Mouse (Mus musculus): ENCODE data around the gene Man2b1. TPM values are rescaled to one million over a fixed set of nuclear protein-coding genes. Genes with fewer than 3 reads are reported as not detected.

Man2b1 gene
- 9.3 TPM for polyA plus RNA-seq (2014; fragmentation: Illumina TruSeq; extraction: RNeasy Lipid Tissue Mini Kit (QIAGEN cat#74804); ENCODE audit: low read depth, low replicate concordance)

DNA sequence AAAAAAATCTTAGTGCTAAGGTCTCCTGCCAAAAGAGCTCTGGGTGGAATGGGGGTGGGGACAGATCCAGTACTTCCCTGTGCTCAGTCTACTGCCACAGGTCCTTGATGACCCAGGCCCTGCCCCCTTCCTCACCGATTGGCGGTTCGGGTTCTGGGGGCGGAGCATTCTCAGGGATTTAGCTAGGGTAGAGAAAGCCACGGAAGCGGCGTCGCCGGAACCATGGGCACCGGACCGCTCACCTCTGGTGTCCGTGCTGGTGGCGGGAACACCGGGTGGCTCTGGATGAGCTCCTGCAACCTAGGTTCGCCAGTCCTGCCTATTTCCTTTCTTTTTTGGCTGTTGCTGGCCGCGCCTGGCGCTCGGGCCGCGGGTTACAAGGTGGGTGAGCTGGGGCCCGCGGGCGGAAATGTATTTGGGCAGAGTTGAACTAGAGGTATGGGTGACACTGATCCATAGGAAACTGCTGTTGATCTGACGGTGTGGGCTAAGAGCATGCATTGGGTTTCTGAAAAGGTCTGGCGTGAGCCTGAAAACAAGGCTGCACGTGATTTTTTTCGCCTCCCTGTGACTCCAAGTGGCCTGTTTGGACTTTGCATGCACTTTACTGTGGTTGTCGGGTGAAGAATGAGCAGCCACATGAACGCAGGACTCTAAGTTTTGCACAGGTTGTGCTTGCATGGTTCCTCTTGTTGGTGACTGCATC, at the start of gene Man2b1:
Gene Man2b1, plus strand, starts transcription at position 163 of the 706 bp plus-strand sequence.

DNA sequence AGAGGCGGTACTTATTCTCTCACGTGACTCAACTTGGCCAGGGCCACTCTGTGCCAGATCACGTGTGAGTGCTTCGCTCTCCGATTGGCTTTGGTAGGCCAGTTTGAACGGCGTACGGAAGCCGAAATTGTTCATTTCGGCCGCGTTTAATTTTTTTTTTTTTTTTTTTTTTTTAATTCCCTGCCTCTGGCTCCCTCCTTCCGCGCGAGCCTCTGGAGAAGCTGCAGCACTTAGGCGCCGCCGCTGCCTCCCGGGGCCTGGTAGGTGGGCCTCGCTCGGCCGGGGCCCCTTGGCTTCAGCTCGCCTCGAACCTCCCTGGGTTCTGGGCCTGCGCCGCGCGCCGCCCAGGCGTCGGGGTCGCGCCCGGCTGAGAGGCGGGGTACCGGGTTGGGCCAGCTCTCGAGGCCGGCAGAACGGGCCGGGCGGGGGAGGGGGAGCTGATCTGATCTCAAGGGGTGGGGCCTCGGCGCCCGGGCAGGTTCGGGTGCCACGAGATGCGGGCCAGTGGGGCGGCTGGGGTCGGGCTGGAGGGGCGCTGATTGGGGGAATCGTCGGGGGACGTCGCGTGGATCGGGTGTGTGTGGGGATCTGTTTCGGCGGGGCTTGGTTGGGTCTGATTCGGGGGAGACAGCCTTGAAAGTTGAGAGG, 46.2 kb upstream of the Man2b1 start, which contains the start of gene Tnpo2:
Gene Tnpo2, plus strand, starts transcription at position 198 of the 648 bp plus-strand sequence.

DNA sequence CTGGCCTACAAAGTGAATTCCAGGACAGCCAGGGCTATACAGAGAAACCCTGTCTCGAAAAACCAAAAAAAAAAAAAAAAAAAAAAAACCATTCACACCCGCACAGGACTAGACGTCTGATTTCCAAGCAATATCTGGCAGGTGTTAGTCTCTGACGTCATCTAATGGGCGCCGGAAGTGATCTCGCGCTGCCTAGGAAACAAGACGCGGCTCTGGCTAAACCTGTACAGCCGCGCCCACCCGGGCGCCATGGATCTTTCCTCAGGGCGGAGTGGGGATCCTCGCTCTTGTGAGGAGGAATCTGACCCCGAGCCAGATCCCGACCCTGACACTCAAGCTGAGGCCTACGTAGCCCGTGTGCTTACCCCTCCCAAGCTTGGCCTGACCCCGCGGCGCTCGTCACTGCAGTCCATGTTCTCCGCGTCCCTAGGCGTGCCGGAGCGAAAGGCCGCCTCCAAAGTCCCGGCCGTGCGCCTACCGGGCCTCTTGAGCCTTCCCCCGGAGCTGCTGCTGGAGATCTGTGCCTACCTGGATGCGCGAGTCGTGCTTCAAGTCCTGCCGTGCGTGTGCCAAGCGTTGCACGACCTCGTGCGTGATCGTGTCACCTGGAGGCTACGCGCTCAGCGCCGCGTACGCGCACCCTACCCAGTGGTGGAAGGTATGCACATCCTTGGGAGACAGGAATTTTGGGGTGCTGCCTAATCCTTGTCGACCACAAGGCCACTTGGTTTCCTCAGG, 23.0 kb upstream of the Man2b1 start, which contains the start of gene Fbxw9:
Gene Fbxw9, plus strand, starts transcription at position 177 of the 738 bp plus-strand sequence.

DNA sequence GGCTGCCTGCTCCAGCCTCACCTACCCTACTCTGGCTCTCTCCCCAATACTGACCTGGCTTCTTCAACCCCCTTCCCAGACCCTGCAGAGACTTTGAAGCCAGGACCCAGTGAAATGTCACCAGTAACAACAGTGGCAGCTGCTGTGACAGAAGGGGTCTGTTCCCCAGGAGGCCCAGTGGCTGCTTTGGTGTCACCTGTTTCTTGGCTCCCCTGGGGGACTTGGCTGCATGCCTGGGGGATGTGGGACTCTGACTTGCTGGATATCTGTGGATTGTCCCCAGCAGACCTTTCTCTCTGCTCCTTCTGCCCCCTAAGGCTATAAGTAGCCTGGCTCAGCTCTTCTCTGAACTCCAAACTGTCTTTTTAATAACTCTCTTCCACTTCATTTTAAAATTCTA, 15.1 kb upstream of the Man2b1 start, which contains the start of gene Gm5741:
Gene Gm5741, minus strand, starts transcription at position 1 of the 400 bp plus-strand sequence.

DNA sequence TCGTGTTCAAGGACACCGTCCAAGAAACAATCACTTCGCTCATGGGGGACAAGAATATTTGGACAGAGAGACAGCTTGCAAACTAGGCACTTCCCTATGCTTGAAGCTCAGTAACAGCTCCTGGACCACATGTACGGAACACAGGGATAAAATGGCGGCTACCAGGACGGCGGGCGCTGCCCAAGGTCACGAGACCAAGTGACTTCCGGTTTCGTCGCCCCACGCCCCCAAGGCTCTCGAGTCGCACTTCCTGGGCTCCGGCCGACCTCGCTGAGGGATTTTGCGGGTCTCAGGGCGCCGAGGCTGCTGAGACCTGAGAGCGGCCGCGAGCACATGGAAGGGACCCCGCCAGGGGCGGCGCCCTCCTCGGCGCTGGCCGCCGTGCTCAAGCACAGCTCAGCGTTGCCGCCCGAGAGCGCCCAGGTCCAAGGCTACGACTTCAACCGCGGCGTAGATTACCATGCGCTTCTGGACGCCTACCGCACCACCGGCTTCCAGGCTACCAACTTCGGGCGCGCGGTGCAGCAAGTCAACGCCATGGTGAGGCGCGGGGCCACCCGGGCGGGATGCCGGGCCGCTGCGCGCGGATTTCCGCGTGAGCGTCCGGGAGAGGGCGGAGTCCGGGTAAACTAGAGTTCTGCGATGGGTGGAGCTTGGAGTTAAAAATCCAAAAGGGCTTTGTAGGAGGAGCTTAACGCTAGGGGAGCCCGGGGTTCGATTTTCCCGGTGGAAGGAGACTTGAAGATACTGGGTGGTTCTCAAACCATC, 11.4 kb upstream of the Man2b1 start, which contains the start of gene Dhps:
Gene Dhps, plus strand, starts transcription at position 244 of the 768 bp plus-strand sequence.

DNA sequence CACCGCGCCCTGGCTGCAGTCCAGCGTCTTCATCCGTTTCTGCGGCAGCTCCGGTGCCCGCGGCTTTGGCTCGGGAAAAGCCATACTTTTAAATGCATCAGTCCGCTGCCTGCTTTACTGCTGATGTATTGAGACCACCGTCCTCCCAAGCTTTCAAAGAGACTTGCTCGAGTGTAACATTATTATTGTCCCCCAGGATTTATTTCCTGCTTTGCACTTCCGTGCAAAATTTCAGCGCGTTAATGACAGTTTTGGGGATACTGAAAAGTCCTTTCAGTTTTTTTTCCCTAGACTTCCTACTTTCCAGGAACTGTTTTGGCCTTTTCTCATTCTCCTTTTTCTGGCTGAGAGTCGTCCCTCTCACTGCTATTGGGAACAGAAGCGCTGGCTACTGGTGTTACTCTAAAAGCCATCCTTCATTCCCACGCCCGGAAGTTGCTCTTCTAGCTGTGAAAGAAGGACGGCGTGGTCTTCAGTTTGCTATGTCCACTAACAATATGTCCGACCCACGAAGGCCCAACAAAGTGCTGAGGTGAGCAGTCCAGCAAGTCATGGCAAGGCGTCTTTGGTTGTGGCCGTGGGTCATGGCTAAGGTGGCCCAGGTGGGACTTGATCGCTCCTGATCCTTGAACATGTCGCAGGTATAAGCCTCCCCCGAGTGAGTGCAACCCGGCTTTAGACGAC, 2.4 kb upstream of the Man2b1 start, which contains the start of gene Wdr83os:
Gene Wdr83os, plus strand, starts transcription at position 209 of the 684 bp plus-strand sequence.

DNA sequence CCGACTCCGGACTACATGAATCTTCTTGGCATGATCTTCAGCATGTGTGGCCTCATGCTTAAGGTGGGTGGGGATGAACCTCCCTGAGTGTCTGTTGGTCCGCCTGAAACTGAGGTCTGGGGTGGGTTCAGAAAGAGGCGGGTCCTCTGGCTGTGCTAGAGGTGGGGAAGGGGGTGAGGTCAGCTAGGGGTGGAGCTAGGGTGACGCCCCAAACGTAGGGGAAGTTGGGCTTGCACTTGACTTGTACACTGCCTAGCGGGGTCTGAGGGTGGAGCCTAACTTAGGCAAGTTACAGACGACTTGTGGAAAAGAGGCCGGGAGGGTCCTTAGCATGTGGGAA, 1.9 kb upstream of the Man2b1 start, which contains the start of gene Wdr83:
Gene Wdr83, minus strand, starts transcription at position 91 of the 340 bp plus-strand sequence.

DNA sequence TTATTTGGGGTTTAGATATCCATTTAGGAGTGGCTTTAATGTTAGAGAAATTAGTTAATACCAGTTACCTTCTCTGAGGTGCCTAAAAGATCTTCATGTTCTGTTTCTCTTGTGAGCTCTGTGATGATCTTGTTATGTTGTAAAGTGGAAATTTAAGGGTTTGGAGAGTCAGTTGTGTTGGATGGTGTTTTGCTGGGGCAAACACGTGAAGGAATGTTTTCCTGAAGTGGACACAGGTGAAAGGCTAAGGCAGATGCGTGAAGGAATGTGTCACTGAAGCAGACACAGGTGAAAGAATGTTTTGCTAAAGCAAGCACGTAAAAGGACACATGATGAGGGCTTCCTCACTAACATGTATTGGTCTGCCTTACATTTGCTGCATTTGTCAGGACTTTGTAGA, 39.9 kb downstream of the Man2b1 start, which contains the start of gene Zfp791:
Gene Zfp791, minus strand, starts transcription at position 101 of the 400 bp plus-strand sequence.

Other genes with a start within 250 kb of the Man2b1 start
- gene Rad23a, start 242.6 kb upstream of the Man2b1 start, polyA plus RNA-seq (2014; fragmentation: Illumina TruSeq; extraction: RNeasy Lipid Tissue Mini Kit (QIAGEN cat#74804); ENCODE audit: low read depth, low replicate concordance): 3.5 TPM
- 491 TPM for gene Calr, start 236.3 kb upstream of the Man2b1 start, polyA plus RNA-seq (2014; fragmentation: Illumina TruSeq; extraction: RNeasy Lipid Tissue Mini Kit (QIAGEN cat#74804); ENCODE audit: low read depth, low replicate concordance)
- gene Farsa, start 226.3 kb upstream of the Man2b1 start, polyA plus RNA-seq (2014; fragmentation: Illumina TruSeq; extraction: RNeasy Lipid Tissue Mini Kit (QIAGEN cat#74804); ENCODE audit: low read depth, low replicate concordance): 4.9 TPM
- gene Syce2, start 211.2 kb upstream of the Man2b1 start, polyA plus RNA-seq (2014; fragmentation: Illumina TruSeq; extraction: RNeasy Lipid Tissue Mini Kit (QIAGEN cat#74804); ENCODE audit: low read depth, low replicate concordance): 9.3 TPM
- gene Gcdh, start 189.3 kb upstream of the Man2b1 start, polyA plus RNA-seq (2014; fragmentation: Illumina TruSeq; extraction: RNeasy Lipid Tissue Mini Kit (QIAGEN cat#74804); ENCODE audit: low read depth, low replicate concordance): 36.1 TPM
- gene Klf1, start 181.3 kb upstream of the Man2b1 start, polyA plus RNA-seq (2014; fragmentation: Illumina TruSeq; extraction: RNeasy Lipid Tissue Mini Kit (QIAGEN cat#74804); ENCODE audit: low read depth, low replicate concordance): 0.38 TPM
- gene Dnase2a, start 174.7 kb upstream of the Man2b1 start, polyA plus RNA-seq (2014; fragmentation: Illumina TruSeq; extraction: RNeasy Lipid Tissue Mini Kit (QIAGEN cat#74804); ENCODE audit: low read depth, low replicate concordance): 11.0 TPM
- gene Mast1, start 145.9 kb upstream of the Man2b1 start, polyA plus RNA-seq (2014; fragmentation: Illumina TruSeq; extraction: RNeasy Lipid Tissue Mini Kit (QIAGEN cat#74804); ENCODE audit: low read depth, low replicate concordance): not detected
- gene Rtbdn, start 136.3 kb upstream of the Man2b1 start, polyA plus RNA-seq (2014; fragmentation: Illumina TruSeq; extraction: RNeasy Lipid Tissue Mini Kit (QIAGEN cat#74804); ENCODE audit: low read depth, low replicate concordance): not detected
- gene Gm49661, start 113.8 kb upstream of the Man2b1 start, polyA plus RNA-seq (2014; fragmentation: Illumina TruSeq; extraction: RNeasy Lipid Tissue Mini Kit (QIAGEN cat#74804); ENCODE audit: low read depth, low replicate concordance): not detected
- gene Prdx2, start 113.7 kb upstream of the Man2b1 start, polyA plus RNA-seq (2014; fragmentation: Illumina TruSeq; extraction: RNeasy Lipid Tissue Mini Kit (QIAGEN cat#74804); ENCODE audit: low read depth, low replicate concordance): 27.1 TPM
- 2.4 TPM for gene Rnaseh2a, start 113.5 kb upstream of the Man2b1 start, polyA plus RNA-seq (2014; fragmentation: Illumina TruSeq; extraction: RNeasy Lipid Tissue Mini Kit (QIAGEN cat#74804); ENCODE audit: low read depth, low replicate concordance)
- gene Junb, start 104.6 kb upstream of the Man2b1 start, polyA plus RNA-seq (2014; fragmentation: Illumina TruSeq; extraction: RNeasy Lipid Tissue Mini Kit (QIAGEN cat#74804); ENCODE audit: low read depth, low replicate concordance): 1.7 TPM
- 26.9 TPM for gene Hook2, start 92.7 kb upstream of the Man2b1 start, polyA plus RNA-seq (2014; fragmentation: Illumina TruSeq; extraction: RNeasy Lipid Tissue Mini Kit (QIAGEN cat#74804); ENCODE audit: low read depth, low replicate concordance)
- gene Best2, start 68.7 kb upstream of the Man2b1 start, polyA plus RNA-seq (2014; fragmentation: Illumina TruSeq; extraction: RNeasy Lipid Tissue Mini Kit (QIAGEN cat#74804); ENCODE audit: low read depth, low replicate concordance): 3.1 TPM
- 11.1 TPM for gene Asna1, start 58.0 kb upstream of the Man2b1 start, polyA plus RNA-seq (2014; fragmentation: Illumina TruSeq; extraction: RNeasy Lipid Tissue Mini Kit (QIAGEN cat#74804); ENCODE audit: low read depth, low replicate concordance)
- gene Trir, start 56.4 kb upstream of the Man2b1 start, polyA plus RNA-seq (2014; fragmentation: Illumina TruSeq; extraction: RNeasy Lipid Tissue Mini Kit (QIAGEN cat#74804); ENCODE audit: low read depth, low replicate concordance): 13.3 TPM
- gene Tnpo2, start 46.4 kb upstream of the Man2b1 start, polyA plus RNA-seq (2014; fragmentation: Illumina TruSeq; extraction: RNeasy Lipid Tissue Mini Kit (QIAGEN cat#74804); ENCODE audit: low read depth, low replicate concordance): 12.3 TPM
- gene Fbxw9, start 23.2 kb upstream of the Man2b1 start, polyA plus RNA-seq (2014; fragmentation: Illumina TruSeq; extraction: RNeasy Lipid Tissue Mini Kit (QIAGEN cat#74804); ENCODE audit: low read depth, low replicate concordance): 2.6 TPM
- not detected for gene Gm5741, start 15.3 kb upstream of the Man2b1 start, polyA plus RNA-seq (2014; fragmentation: Illumina TruSeq; extraction: RNeasy Lipid Tissue Mini Kit (QIAGEN cat#74804); ENCODE audit: low read depth, low replicate concordance)
- 23.2 TPM for gene Dhps, start 11.5 kb upstream of the Man2b1 start, polyA plus RNA-seq (2014; fragmentation: Illumina TruSeq; extraction: RNeasy Lipid Tissue Mini Kit (QIAGEN cat#74804); ENCODE audit: low read depth, low replicate concordance)
- gene Wdr83os, start 2.5 kb upstream of the Man2b1 start, polyA plus RNA-seq (2014; fragmentation: Illumina TruSeq; extraction: RNeasy Lipid Tissue Mini Kit (QIAGEN cat#74804); ENCODE audit: low read depth, low replicate concordance): 5.8 TPM
- gene Wdr83, start 2.0 kb upstream of the Man2b1 start, polyA plus RNA-seq (2014; fragmentation: Illumina TruSeq; extraction: RNeasy Lipid Tissue Mini Kit (QIAGEN cat#74804); ENCODE audit: low read depth, low replicate concordance): 2.8 TPM
- 6.6 TPM for gene Zfp791, start 39.8 kb downstream of the Man2b1 start, polyA plus RNA-seq (2014; fragmentation: Illumina TruSeq; extraction: RNeasy Lipid Tissue Mini Kit (QIAGEN cat#74804); ENCODE audit: low read depth, low replicate concordance)
- not detected for gene Cks1brt, start 68.7 kb downstream of the Man2b1 start, polyA plus RNA-seq (2014; fragmentation: Illumina TruSeq; extraction: RNeasy Lipid Tissue Mini Kit (QIAGEN cat#74804); ENCODE audit: low read depth, low replicate concordance)
- gene Olfr371, start 142.7 kb downstream of the Man2b1 start, polyA plus RNA-seq (2014; fragmentation: Illumina TruSeq; extraction: RNeasy Lipid Tissue Mini Kit (QIAGEN cat#74804); ENCODE audit: low read depth, low replicate concordance): not detected
- 47.1 TPM for gene Orc6, start 216.4 kb downstream of the Man2b1 start, polyA plus RNA-seq (2014; fragmentation: Illumina TruSeq; extraction: RNeasy Lipid Tissue Mini Kit (QIAGEN cat#74804); ENCODE audit: low read depth, low replicate concordance)
- 361 TPM for gene Vps35, start 216.5 kb downstream of the Man2b1 start, polyA plus RNA-seq (2014; fragmentation: Illumina TruSeq; extraction: RNeasy Lipid Tissue Mini Kit (QIAGEN cat#74804); ENCODE audit: low read depth, low replicate concordance)

Measured in sigmoid colon, adult 10 weeks (tissue).